27 mouse cellular contexts compared by ENCODE assay signal in the genomic region with DNA sequence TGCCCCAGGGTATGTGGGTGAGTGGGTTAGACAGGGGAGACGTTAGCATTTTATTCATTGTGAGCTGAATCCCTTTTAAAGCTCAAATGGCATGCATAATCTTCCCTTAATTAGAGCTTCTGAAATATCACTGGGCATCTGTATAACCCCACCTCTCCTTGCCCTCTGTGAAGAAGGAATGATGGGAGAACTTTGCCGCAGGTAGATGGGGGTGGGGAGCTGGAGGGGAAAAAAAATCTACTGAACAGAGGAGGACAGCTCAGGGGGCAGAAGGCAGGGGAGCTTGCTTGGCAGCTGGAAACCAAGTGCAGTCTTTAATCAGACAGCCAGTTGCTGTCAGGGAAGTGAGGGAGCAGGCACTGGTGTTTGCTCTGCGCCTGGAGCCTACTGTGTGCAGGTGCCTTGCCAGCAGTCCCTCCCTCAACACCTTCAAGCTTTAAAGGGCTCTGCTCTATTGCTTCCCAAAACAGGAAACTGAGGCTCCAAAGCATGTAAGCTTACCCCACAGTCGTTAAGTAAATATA.
DNase-seq lines count a peak whose midpoint lies in the region; ATAC-seq and TF ChIP-seq lines count a peak whose summit lies in the region.
"Had no signal": no experiment of that assay in that cellular context is flagged by ENCODE, and none has a peak within 500 bp of the region (broad histone marks: within the 10 kb centered on the region; RNA-seq: fewer than 3 reads in every experiment).

No protein-coding gene starts in this region.

- WGBS in hindbrain, embryonic 11.5 days = 52% methylated on average over 4 of the region's 4 CpGs
- WGBS in hindbrain, postnatal 0 days = 40% methylated on average over 4 of the region's 4 CpGs
- 38% methylated on average over 4 of the region's 4 CpGs for WGBS in midbrain, embryonic 13.5 days
- WGBS in midbrain, postnatal 0 days = 38% methylated on average over 4 of the region's 4 CpGs
- 41% methylated on average over 4 of the region's 4 CpGs for WGBS in forebrain, embryonic 13.5 days
- 46% methylated on average over 4 of the region's 4 CpGs for WGBS in midbrain, embryonic 15.5 days

- no peaks in the 10 kb centered on the region for H3K36me3 ChIP-seq in hindbrain, embryonic 11.5 days (ENCODE audit: control insufficient read depth, insufficient read depth, low read length)
- H3K36me3 ChIP-seq in hindbrain, postnatal 0 days (ENCODE audit: insufficient read depth, low read length) = no peaks in the 10 kb centered on the region
- H3K36me3 ChIP-seq in midbrain, embryonic 13.5 days = no peaks in the 10 kb centered on the region
- no peaks in the 10 kb centered on the region for H3K36me3 ChIP-seq in midbrain, postnatal 0 days (ENCODE audit: insufficient read depth, low read length)
- no peaks in the 10 kb centered on the region for H3K36me3 ChIP-seq in forebrain, embryonic 13.5 days (ENCODE audit: poor library complexity, severe bottlenecking)
- no peaks in the 10 kb centered on the region for H3K36me3 ChIP-seq in midbrain, embryonic 15.5 days (replicated peaks)
- H3K36me3 ChIP-seq: embryonic facial prominence, embryonic 13.5 days; heart, embryonic 10.5 days; heart, embryonic 15.5 days had no signal

- no peaks in the 10 kb centered on the region for H3K9me3 ChIP-seq in hindbrain, embryonic 11.5 days (ENCODE audit: control insufficient read depth, low read length)
- H3K9me3 ChIP-seq in hindbrain, postnatal 0 days (ENCODE audit: low read length) = no peaks in the 10 kb centered on the region
- H3K9me3 ChIP-seq in midbrain, embryonic 13.5 days = no peaks in the 10 kb centered on the region
- H3K9me3 ChIP-seq in midbrain, postnatal 0 days (ENCODE audit: low read length) = no peaks in the 10 kb centered on the region
- no peaks in the 10 kb centered on the region for H3K9me3 ChIP-seq in forebrain, embryonic 13.5 days (replicated peaks)
- H3K9me3 ChIP-seq in midbrain, embryonic 15.5 days = no peaks in the 10 kb centered on the region
- H3K9me3 ChIP-seq: embryonic facial prominence, embryonic 13.5 days; heart, embryonic 10.5 days; heart, embryonic 15.5 days had no signal

- no peak for TF ChIP-seq CTCF in hindbrain, postnatal 0 days (IDR thresholded peaks at IDR 0.05; ENCODE audit: low read depth)
- TF ChIP-seq CTCF in midbrain, postnatal 0 days (IDR thresholded peaks at IDR 0.05) = no peak

- DNase-seq in hindbrain, embryonic 11.5 days (ENCODE audit: low spot score) = no peak
- no peak for DNase-seq in hindbrain, postnatal 0 days (ENCODE audit: low spot score)
- no peak for DNase-seq in midbrain, postnatal 0 days (ENCODE audit: low spot score)
- DNase-seq in cerebellum, adult 9-10 months = no peak
- no peak for DNase-seq in layer of hippocampus, adult 9-10 months (ENCODE audit: low spot score)
- DNase-seq: adrenal gland, postnatal 14 days; cerebellum, adult 11-12 months; cerebellum, postnatal 10 days; gastrocnemius, postnatal 14 days; heart, adult 11 months; kidney, adult 9 months; kidney, postnatal 10 days; layer of hippocampus, adult 9-11 months; liver; lung, adult 2 months; lung, postnatal 10 days; thymus, adult 2 months; thymus, postnatal 36 days had no signal

- H3K4me3 ChIP-seq in hindbrain, embryonic 11.5 days (ENCODE audit: low read depth, low read length) = no peak overlapping the region
- no peak overlapping the region for H3K4me3 ChIP-seq in hindbrain, postnatal 0 days (ENCODE audit: low read length)
- no peak overlapping the region for H3K4me3 ChIP-seq in midbrain, embryonic 13.5 days (replicated peaks)
- H3K4me3 ChIP-seq in midbrain, postnatal 0 days (ENCODE audit: low read depth, low read length) = no peak overlapping the region
- no peak overlapping the region for H3K4me3 ChIP-seq in forebrain, embryonic 13.5 days
- H3K4me3 ChIP-seq in midbrain, embryonic 15.5 days = no peak overlapping the region
- H3K4me3 ChIP-seq: embryonic facial prominence, embryonic 13.5 days; heart, embryonic 10.5 days; heart, embryonic 15.5 days had no signal

- ATAC-seq in hindbrain, embryonic 11.5 days (ENCODE audit: low FRiP score) = peak; percentile 33; the same call in 1 of the 2 replicates
- no peak for ATAC-seq in hindbrain, postnatal 0 days
- peak; percentile 72 for ATAC-seq in midbrain, embryonic 13.5 days
- no peak for ATAC-seq in midbrain, postnatal 0 days (ENCODE audit: low FRiP score)
- peak; percentile 33 for ATAC-seq in forebrain, embryonic 13.5 days
- peak; percentile 67 for ATAC-seq in midbrain, embryonic 15.5 days (replicated peaks)
- ATAC-seq: intestine, postnatal 0 days had no signal

- H3K4me1 ChIP-seq in hindbrain, embryonic 11.5 days (replicated peaks; ENCODE audit: control insufficient read depth, insufficient read depth, low read length) = no peaks in the 10 kb centered on the region; the same call in 1 of the 2 replicates
- H3K4me1 ChIP-seq in hindbrain, postnatal 0 days (ENCODE audit: insufficient read depth, low read length) = no peaks in the 10 kb centered on the region
- peaks cover 15% of the 10 kb centered on the region for H3K4me1 ChIP-seq in midbrain, embryonic 13.5 days (replicated peaks)
- H3K4me1 ChIP-seq in midbrain, postnatal 0 days (ENCODE audit: insufficient read depth, low read length) = peaks cover 2% of the 10 kb centered on the region; the same call in 1 of the 2 replicates
- peaks cover 33% of the 10 kb centered on the region for H3K4me1 ChIP-seq in forebrain, embryonic 13.5 days
- peaks cover 16% of the 10 kb centered on the region for H3K4me1 ChIP-seq in midbrain, embryonic 15.5 days
- H3K4me1 ChIP-seq: heart, embryonic 15.5 days had no signal

- H3K4me2 ChIP-seq in hindbrain, embryonic 11.5 days (replicated peaks; ENCODE audit: low read depth, low read length) = no peak overlapping the region
- no peak overlapping the region for H3K4me2 ChIP-seq in hindbrain, postnatal 0 days (ENCODE audit: low read depth, low read length)
- H3K4me2 ChIP-seq in midbrain, embryonic 13.5 days (replicated peaks) = no peak overlapping the region
- H3K4me2 ChIP-seq in midbrain, postnatal 0 days (ENCODE audit: low read depth, low read length, poor library complexity, severe bottlenecking) = no peak overlapping the region
- H3K4me2 ChIP-seq in forebrain, embryonic 13.5 days = no peak overlapping the region
- no peak overlapping the region for H3K4me2 ChIP-seq in midbrain, embryonic 15.5 days
- H3K4me2 ChIP-seq: embryonic facial prominence, embryonic 13.5 days; heart, embryonic 15.5 days had no signal

- no peaks in the 10 kb centered on the region for H3K27me3 ChIP-seq in hindbrain, embryonic 11.5 days (ENCODE audit: control insufficient read depth, insufficient read depth, low read length)
- no peaks in the 10 kb centered on the region for H3K27me3 ChIP-seq in hindbrain, postnatal 0 days (ENCODE audit: insufficient read depth, low read length)
- no peaks in the 10 kb centered on the region for H3K27me3 ChIP-seq in midbrain, embryonic 13.5 days
- H3K27me3 ChIP-seq in midbrain, postnatal 0 days (ENCODE audit: insufficient read depth, low read length) = no peaks in the 10 kb centered on the region
- H3K27me3 ChIP-seq in forebrain, embryonic 13.5 days = no peaks in the 10 kb centered on the region
- H3K27me3 ChIP-seq in midbrain, embryonic 15.5 days (replicated peaks) = no peaks in the 10 kb centered on the region
- H3K27me3 ChIP-seq: embryonic facial prominence, embryonic 13.5 days; heart, embryonic 15.5 days had no signal

- H3K27ac ChIP-seq in hindbrain, embryonic 11.5 days (ENCODE audit: low read depth, low read length) = no peak overlapping the region
- no peak overlapping the region for H3K27ac ChIP-seq in hindbrain, postnatal 0 days
- peak overlapping the region; percentile 14; the same call in 1 of the 2 replicates for H3K27ac ChIP-seq in midbrain, embryonic 13.5 days
- no peak overlapping the region for H3K27ac ChIP-seq in midbrain, postnatal 0 days (ENCODE audit: low read depth, low read length)
- H3K27ac ChIP-seq in forebrain, embryonic 13.5 days = peak overlapping the region; percentile 44; the same call in 1 of the 2 replicates
- H3K27ac ChIP-seq in midbrain, embryonic 15.5 days = no peak overlapping the region; the same call in 1 of the 2 replicates
- H3K27ac ChIP-seq: embryonic facial prominence, embryonic 13.5 days; heart, embryonic 10.5 days; heart, embryonic 15.5 days; liver, embryonic 14.5 days; macrophage had no signal

- no peak overlapping the region for H3K9ac ChIP-seq in hindbrain, embryonic 11.5 days (ENCODE audit: low read depth, low read length)
- no peak overlapping the region for H3K9ac ChIP-seq in hindbrain, postnatal 0 days (replicated peaks; ENCODE audit: low read length)
- no peak overlapping the region for H3K9ac ChIP-seq in midbrain, embryonic 13.5 days (replicated peaks)
- no peak overlapping the region for H3K9ac ChIP-seq in midbrain, postnatal 0 days (replicated peaks; ENCODE audit: low read length, poor library complexity, severe bottlenecking)
- H3K9ac ChIP-seq in forebrain, embryonic 13.5 days = no peak overlapping the region
- H3K9ac ChIP-seq in midbrain, embryonic 15.5 days = no peak overlapping the region
- H3K9ac ChIP-seq: embryonic facial prominence, embryonic 13.5 days; heart, embryonic 15.5 days; liver, embryonic 14.5 days had no signal

Comparison
In these comparisons a context has a peak if more than half of its experiments do, and no peak if none do; other contexts are left out.
1. ATAC-seq: peak in hindbrain, embryonic 11.5 days (single experiment), midbrain, embryonic 13.5 days (single experiment), forebrain, embryonic 13.5 days (single experiment) and midbrain, embryonic 15.5 days (single experiment); none in hindbrain, postnatal 0 days (single experiment) and midbrain, postnatal 0 days (single experiment).
2. H3K27ac ChIP-seq: peak in midbrain, embryonic 13.5 days (single experiment) and forebrain, embryonic 13.5 days (single experiment); none in hindbrain, embryonic 11.5 days (single experiment), hindbrain, postnatal 0 days (single experiment), midbrain, postnatal 0 days (single experiment) and midbrain, embryonic 15.5 days (single experiment).